Mouse (Mus musculus): ENCODE measurements around the gene Tmem131. TPM values are rescaled to one million over a fixed set of nuclear protein-coding genes. Genes with fewer than 3 reads are reported as not detected.
"Not testable (repeated sequence)": the region's sequence is repeated elsewhere in the genome, so short reads cannot be mapped to it uniquely, and the experiment has no call there.

Gene Tmem131
- polyA plus RNA-seq, 1 experiment from 2014 or later = 11.4 TPM

DNA sequence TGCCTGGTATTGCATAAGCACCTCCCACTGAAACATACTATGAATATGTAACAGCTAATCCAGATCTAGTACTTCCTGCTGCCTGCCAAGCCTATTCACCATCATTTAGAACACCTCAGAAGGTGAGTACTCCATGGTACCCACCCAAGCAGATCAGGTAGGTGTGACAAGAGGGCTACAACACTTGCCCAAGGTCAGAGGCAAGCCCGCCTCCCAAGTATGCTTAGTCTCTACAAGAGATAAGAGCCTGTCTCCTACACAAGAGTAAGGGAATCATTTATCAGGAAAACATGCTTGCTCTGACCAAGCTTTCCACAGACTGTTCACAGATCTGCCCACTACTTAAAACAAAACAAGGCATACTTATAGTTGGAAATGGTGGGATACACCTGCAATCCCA lies 26.0 kb downstream of the Tmem131 start:
- Histone ChIP-seq H3K4me2 (no peak overlapping the region), H3K4me1 (ENCODE audit: control insufficient read depth, insufficient read depth, low read length) (peaks cover 59% of the 10 kb centered on the region), H3K27me3 (ENCODE audit: control insufficient read depth, insufficient read depth, low read length) (no peaks in the 10 kb centered on the region), H3K4me3 (ENCODE audit: low read depth, low read length) (no peak overlapping the region), H3K27ac (ENCODE audit: low read depth, low read length) (0 out of 2 replicates have a peak overlapping the region, but pooled peaks have one; percentile 10), H3K9me3 (replicated peaks; ENCODE audit: control insufficient read depth, low read length) (no peaks in the 10 kb centered on the region), H3K9ac (ENCODE audit: low read depth, low read length) (no peak overlapping the region), H3K36me3 (ENCODE audit: control insufficient read depth, insufficient read depth, low read length) (no peaks in the 10 kb centered on the region)
- ATAC-seq (replicated peaks; ENCODE audit: insufficient number of reproducible peaks, low FRiP score, low TSS enrichment) = no peak
- WGBS (ENCODE audit: insufficient replicate concordance) = 47% methylated on average over 1 of the region's 1 CpGs

DNA sequence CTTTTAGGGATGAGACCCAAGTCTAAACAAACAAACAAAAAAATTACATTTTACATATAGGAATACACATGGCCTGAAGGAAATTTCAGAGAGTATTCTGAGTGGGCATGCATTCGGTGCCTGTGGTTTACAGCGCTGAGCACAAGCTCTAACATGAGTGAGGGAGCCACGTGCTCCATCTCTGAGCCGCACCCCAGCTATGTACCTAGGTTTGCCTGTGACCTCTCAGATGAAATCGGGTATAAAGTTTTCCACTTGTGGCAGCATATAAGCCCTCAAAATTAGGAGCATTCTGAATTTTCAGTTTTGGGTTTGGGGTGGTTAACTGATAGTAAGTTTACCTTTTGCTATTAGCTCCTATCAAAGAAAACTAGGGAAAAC lies 28.3 kb downstream of the Tmem131 start:
- Histone ChIP-seq H3K9me3 (replicated peaks; ENCODE audit: control insufficient read depth, low read length) (no peaks in the 10 kb centered on the region), H3K36me3 (ENCODE audit: control insufficient read depth, insufficient read depth, low read length) (no peaks in the 10 kb centered on the region), H3K27ac (ENCODE audit: low read depth, low read length) (no peak overlapping the region), H3K4me1 (ENCODE audit: control insufficient read depth, insufficient read depth, low read length) (peaks cover 37% of the 10 kb centered on the region), H3K9ac (ENCODE audit: low read depth, low read length) (no peak overlapping the region), H3K27me3 (ENCODE audit: control insufficient read depth, insufficient read depth, low read length) (no peaks in the 10 kb centered on the region), H3K4me2 (no peak overlapping the region), H3K4me3 (ENCODE audit: low read depth, low read length) (no peak overlapping the region)
- WGBS (ENCODE audit: insufficient replicate concordance) = 89% methylated on average over 5 of the region's 5 CpGs
- ATAC-seq (replicated peaks; ENCODE audit: insufficient number of reproducible peaks, low FRiP score, low TSS enrichment) = no peak

DNA sequence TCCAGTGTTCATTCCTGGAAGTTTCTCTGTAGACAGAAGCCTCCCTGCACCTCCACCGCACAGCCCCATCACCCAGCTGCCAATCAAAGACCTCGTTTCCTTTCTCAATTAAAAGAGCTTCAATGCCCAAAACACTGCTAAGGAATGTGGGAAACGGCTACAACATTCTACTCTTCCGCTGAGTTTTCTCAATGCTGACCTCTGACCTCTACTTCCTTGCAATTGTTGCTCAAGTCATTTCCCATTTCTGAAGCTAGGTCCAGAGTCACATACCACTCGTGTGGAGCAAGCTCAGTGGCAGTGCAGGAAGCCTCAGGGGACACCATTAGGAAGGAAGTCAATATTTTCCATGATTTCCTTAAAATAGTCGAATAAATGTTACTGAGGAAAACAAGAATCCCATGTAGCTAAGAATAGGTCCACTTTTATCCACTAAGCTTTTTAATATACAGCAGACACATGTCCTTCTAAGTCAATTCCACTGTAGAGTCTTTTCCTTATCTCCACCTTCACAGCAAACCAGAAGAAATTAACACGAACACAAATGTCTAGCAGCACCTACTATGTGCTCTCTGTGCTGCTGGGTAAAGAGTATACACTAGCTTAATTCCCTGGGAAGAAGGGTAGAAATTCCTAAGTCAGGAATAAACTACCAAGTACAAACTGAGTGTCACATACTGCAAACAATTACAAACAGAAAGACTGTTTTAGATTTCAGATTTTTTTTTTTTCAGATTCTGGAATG lies 28.8 kb downstream of the Tmem131 start:
- no peak overlapping the region for H3K27ac ChIP-seq (ENCODE audit: low read depth, low read length)
- WGBS (ENCODE audit: insufficient replicate concordance) = 42% methylated on average over 7 of the region's 7 CpGs
- peaks cover 31% of the 10 kb centered on the region for H3K4me1 ChIP-seq (ENCODE audit: control insufficient read depth, insufficient read depth, low read length)
- no peak overlapping the region for H3K4me2 ChIP-seq
- no peak for ATAC-seq (replicated peaks; ENCODE audit: insufficient number of reproducible peaks, low FRiP score, low TSS enrichment)
- no peak overlapping the region for H3K4me3 ChIP-seq (ENCODE audit: low read depth, low read length)
- H3K27me3 ChIP-seq (ENCODE audit: control insufficient read depth, insufficient read depth, low read length) = no peaks in the 10 kb centered on the region
- H3K36me3 ChIP-seq (ENCODE audit: control insufficient read depth, insufficient read depth, low read length) = no peaks in the 10 kb centered on the region
- no peaks in the 10 kb centered on the region for H3K9me3 ChIP-seq (replicated peaks; ENCODE audit: control insufficient read depth, low read length)
- H3K9ac ChIP-seq (ENCODE audit: low read depth, low read length) = no peak overlapping the region

DNA sequence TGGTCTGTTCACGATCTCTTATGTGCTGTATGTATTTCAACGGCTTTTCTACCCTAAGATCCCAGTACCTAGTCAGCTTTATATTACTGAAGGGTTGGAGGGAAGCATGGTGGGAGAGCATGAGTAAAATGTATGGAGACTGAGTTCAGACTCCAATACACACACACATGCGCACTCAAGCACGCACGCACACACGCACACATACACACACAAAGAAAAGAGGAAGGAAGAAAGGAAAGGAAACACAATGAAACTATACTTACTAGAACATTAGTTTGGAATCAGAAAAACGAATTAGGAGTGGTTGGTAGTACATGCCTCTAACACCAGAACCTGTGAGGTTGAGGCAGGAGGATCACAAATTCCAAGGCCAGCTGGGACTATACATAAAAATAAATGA lies 29.7 kb downstream of the Tmem131 start:
- WGBS (ENCODE audit: insufficient replicate concordance) = 91% methylated on average over 7 of the region's 7 CpGs

DNA sequence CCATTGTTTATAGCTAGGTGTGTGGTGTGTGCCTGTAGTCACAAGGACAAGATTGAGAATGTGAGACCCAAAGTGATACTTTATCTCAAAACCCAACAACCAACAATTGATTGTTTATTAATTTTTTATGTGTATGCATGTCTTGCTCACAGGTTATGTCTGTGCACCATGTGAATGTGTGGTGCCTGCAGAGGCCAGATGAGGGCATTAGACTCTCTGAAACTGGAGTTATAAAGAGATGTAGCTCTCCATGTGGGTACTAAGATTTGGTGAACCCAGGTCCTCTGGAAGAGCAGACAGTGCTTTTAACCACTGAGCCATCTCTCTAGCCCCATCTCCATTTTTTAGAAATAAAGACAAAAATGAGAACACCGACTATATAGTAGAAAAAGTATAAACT lies 31.2 kb downstream of the Tmem131 start:
- ATAC-seq (replicated peaks; ENCODE audit: insufficient number of reproducible peaks, low FRiP score, low TSS enrichment) = no peak
- Histone ChIP-seq H3K9me3 (replicated peaks; ENCODE audit: control insufficient read depth, low read length) (no peaks in the 10 kb centered on the region), H3K9ac (ENCODE audit: low read depth, low read length) (no peak overlapping the region), H3K36me3 (ENCODE audit: control insufficient read depth, insufficient read depth, low read length) (no peaks in the 10 kb centered on the region), H3K27me3 (ENCODE audit: control insufficient read depth, insufficient read depth, low read length) (no peaks in the 10 kb centered on the region), H3K27ac (ENCODE audit: low read depth, low read length) (no peak overlapping the region), H3K4me1 (ENCODE audit: control insufficient read depth, insufficient read depth, low read length) (peaks cover 8% of the 10 kb centered on the region), H3K4me2 (no peak overlapping the region), H3K4me3 (ENCODE audit: low read depth, low read length) (no peak overlapping the region)
- 91% methylated on average over 1 of the region's 1 CpGs for WGBS (ENCODE audit: insufficient replicate concordance)

More for the DNA sequence above, 29.7 kb downstream of the Tmem131 start:
- Histone ChIP-seq H3K27ac (ENCODE audit: low read depth, low read length) (no peak overlapping the region), H3K9ac (ENCODE audit: low read depth, low read length) (no peak overlapping the region), H3K4me2 (no peak overlapping the region), H3K9me3 (replicated peaks; ENCODE audit: control insufficient read depth, low read length) (no peaks in the 10 kb centered on the region), H3K27me3 (ENCODE audit: control insufficient read depth, insufficient read depth, low read length) (no peaks in the 10 kb centered on the region), H3K4me3 (ENCODE audit: low read depth, low read length) (no peak overlapping the region), H3K36me3 (ENCODE audit: control insufficient read depth, insufficient read depth, low read length) (no peaks in the 10 kb centered on the region), H3K4me1 (ENCODE audit: control insufficient read depth, insufficient read depth, low read length) (peaks cover 23% of the 10 kb centered on the region)
- ATAC-seq (replicated peaks; ENCODE audit: insufficient number of reproducible peaks, low FRiP score, low TSS enrichment) = no peak

DNA sequence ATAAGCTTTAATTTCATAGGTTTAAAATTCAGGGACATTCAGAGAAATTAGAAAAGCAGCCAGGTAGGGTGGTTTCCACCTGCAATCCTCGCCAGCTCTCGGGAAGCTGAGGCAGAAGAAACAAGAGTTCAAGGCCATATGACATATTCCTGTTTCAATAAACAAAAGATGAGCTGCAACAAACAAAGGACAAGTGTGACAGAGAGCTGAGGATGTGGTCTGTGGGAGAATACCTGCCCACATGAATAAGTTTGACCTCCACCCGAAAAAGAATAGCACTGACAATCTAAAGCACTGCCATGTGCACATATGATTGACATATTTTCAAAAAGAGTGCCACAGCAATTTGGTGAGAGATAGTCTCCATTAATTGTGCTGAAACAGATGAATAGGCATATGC lies 31.9 kb downstream of the Tmem131 start:
- Histone ChIP-seq H3K9ac (ENCODE audit: low read depth, low read length) (no peak overlapping the region), H3K27me3 (ENCODE audit: control insufficient read depth, insufficient read depth, low read length) (no peaks in the 10 kb centered on the region), H3K27ac (ENCODE audit: low read depth, low read length) (no peak overlapping the region), H3K4me3 (ENCODE audit: low read depth, low read length) (no peak overlapping the region), H3K9me3 (replicated peaks; ENCODE audit: control insufficient read depth, low read length) (no peaks in the 10 kb centered on the region), H3K36me3 (ENCODE audit: control insufficient read depth, insufficient read depth, low read length) (no peaks in the 10 kb centered on the region), H3K4me1 (ENCODE audit: control insufficient read depth, insufficient read depth, low read length) (peaks cover 6% of the 10 kb centered on the region), H3K4me2 (no peak overlapping the region)
- 89% methylated on average over 3 of the region's 3 CpGs for WGBS (ENCODE audit: insufficient replicate concordance)
- ATAC-seq (replicated peaks; ENCODE audit: insufficient number of reproducible peaks, low FRiP score, low TSS enrichment) = no peak

DNA sequence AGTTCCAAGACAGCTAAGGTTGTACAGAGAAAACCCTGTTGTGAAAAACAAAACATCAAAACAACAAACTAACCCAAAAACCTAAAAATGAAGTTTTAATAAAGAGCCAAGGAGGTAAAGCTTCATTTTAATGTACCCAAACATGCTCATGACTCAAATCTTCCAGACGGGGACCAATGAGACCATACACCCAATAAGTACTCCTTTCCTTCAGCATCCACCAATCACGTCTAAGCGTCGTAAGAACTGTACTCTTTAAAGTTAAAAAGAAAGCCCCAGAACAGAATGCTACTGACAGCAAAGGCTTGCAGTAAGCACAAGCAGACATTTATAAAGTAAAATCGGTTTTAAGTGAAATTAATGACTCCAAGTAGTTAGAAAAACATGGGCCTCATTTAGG lies 33.1 kb downstream of the Tmem131 start:
- Histone ChIP-seq H3K9ac (ENCODE audit: low read depth, low read length) (no peak overlapping the region), H3K4me1 (ENCODE audit: control insufficient read depth, insufficient read depth, low read length) (peaks cover 5% of the 10 kb centered on the region), H3K27ac (ENCODE audit: low read depth, low read length) (no peak overlapping the region), H3K27me3 (ENCODE audit: control insufficient read depth, insufficient read depth, low read length) (no peaks in the 10 kb centered on the region), H3K9me3 (replicated peaks; ENCODE audit: control insufficient read depth, low read length) (no peaks in the 10 kb centered on the region), H3K4me3 (ENCODE audit: low read depth, low read length) (no peak overlapping the region), H3K4me2 (no peak overlapping the region), H3K36me3 (ENCODE audit: control insufficient read depth, insufficient read depth, low read length) (no peaks in the 10 kb centered on the region)
- 88% methylated on average over 5 of the region's 5 CpGs for WGBS (ENCODE audit: insufficient replicate concordance)
- no peak for ATAC-seq (replicated peaks; ENCODE audit: insufficient number of reproducible peaks, low FRiP score, low TSS enrichment)

DNA sequence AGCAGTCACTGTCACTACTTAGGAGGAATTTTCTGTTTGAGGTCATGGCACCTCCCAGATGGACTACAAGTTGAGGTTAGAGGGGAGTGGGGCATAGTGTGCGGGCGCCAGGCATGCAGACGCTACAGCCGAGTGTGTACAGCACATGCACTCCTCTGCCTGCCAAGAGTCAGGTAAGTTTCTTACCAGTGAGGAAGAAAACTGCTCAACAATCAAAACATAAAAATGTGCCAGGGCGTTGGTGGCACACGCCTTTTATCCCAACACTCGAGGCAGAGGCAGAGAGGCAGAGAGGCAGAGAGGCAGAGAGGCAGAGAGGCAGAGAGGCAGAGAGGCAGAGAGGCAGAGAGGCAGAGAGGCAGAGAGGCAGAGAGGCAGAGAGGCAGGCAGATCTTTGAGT lies 33.5 kb downstream of the Tmem131 start:
- not testable (repeated sequence) for H3K27me3 ChIP-seq (ENCODE audit: control insufficient read depth, insufficient read depth, low read length); H3K27ac ChIP-seq (ENCODE audit: low read depth, low read length); H3K9ac ChIP-seq (ENCODE audit: low read depth, low read length); H3K36me3 ChIP-seq (ENCODE audit: control insufficient read depth, insufficient read depth, low read length); H3K9me3 ChIP-seq (replicated peaks; ENCODE audit: control insufficient read depth, low read length); H3K4me3 ChIP-seq (ENCODE audit: low read depth, low read length); H3K4me2 ChIP-seq; H3K4me1 ChIP-seq (ENCODE audit: control insufficient read depth, insufficient read depth, low read length); ATAC-seq (replicated peaks; ENCODE audit: insufficient number of reproducible peaks, low FRiP score, low TSS enrichment)
- 88% methylated on average over 7 of the region's 7 CpGs for WGBS (ENCODE audit: insufficient replicate concordance)

DNA sequence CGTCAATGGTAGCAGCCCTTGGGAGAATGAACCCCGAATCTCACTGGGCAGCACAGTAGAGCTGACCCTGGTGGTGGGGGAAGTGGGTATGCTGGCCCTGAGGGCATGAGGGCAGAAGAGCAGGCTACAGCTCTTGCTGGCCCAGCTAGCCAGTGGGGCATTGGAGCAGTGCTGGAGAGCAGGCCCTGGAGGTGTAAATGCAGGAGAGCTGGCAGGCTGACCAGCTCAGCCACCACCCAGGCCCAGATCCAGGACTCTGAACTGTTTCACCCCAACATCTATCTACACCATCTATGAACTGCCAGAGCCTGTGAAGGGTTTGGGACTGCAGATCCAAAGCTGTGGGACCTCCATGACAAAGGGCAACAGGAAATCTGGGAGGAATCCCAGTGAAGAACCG lies 38.2 kb downstream of the Tmem131 start:
- Histone ChIP-seq H3K27ac (ENCODE audit: low read depth, low read length) (no peak overlapping the region), H3K4me2 (no peak overlapping the region), H3K4me1 (ENCODE audit: control insufficient read depth, insufficient read depth, low read length) (peaks cover 5% of the 10 kb centered on the region; the same call in 1 of the 2 replicates), H3K27me3 (ENCODE audit: control insufficient read depth, insufficient read depth, low read length) (no peaks in the 10 kb centered on the region), H3K9me3 (replicated peaks; ENCODE audit: control insufficient read depth, low read length) (no peaks in the 10 kb centered on the region), H3K9ac (ENCODE audit: low read depth, low read length) (no peak overlapping the region), H3K36me3 (ENCODE audit: control insufficient read depth, insufficient read depth, low read length) (no peaks in the 10 kb centered on the region), H3K4me3 (ENCODE audit: low read depth, low read length) (no peak overlapping the region)
- no peak for ATAC-seq (replicated peaks; ENCODE audit: insufficient number of reproducible peaks, low FRiP score, low TSS enrichment)
- WGBS (ENCODE audit: insufficient replicate concordance) = 85% methylated on average over 3 of the region's 3 CpGs
